Mouse (Mus musculus) MN1 (cell line): ENCODE measurements around the gene Pcdh9.

ENCODE experiments used
- DNase-seq: peaks from one replicate; pipeline ENCODE4 v3.0.0-alpha.2; 2016; ENCODE audit warnings: low spot score

Gene Pcdh9

GRCm38 (mm10) chr14:93168367-93168766, 722.1 kb downstream of the Pcdh9 start:
- DNase-seq = no peak

- no peak for DNase-seq
These were observed 747.1 kb downstream of the Pcdh9 start for GRCm38 (mm10) chr14:93143414-93143813.

- DNase-seq = no peak
These were observed 748.4 kb downstream of the Pcdh9 start for GRCm38 (mm10) chr14:93142076-93142475.

- DNase-seq = no peak
These were observed 763.5 kb downstream of the Pcdh9 start for GRCm38 (mm10) chr14:93126993-93127392.

- no peak for DNase-seq
These were observed 787.7 kb downstream of the Pcdh9 start for GRCm38 (mm10) chr14:93102755-93103154.

GRCm38 (mm10) chr14:93095081-93095480, 795.4 kb downstream of the Pcdh9 start:
- DNase-seq = no peak

- no peak for DNase-seq
These were observed 797.7 kb downstream of the Pcdh9 start for GRCm38 (mm10) chr14:93092806-93093205.

GRCm38 (mm10) chr14:93085646-93086045, 804.8 kb downstream of the Pcdh9 start:
- no peak for DNase-seq

- no peak for DNase-seq
These were observed 807.3 kb downstream of the Pcdh9 start for GRCm38 (mm10) chr14:93083140-93083539.

- DNase-seq = no peak
These were observed 809.6 kb downstream of the Pcdh9 start for GRCm38 (mm10) chr14:93080910-93081309.

- no peak for DNase-seq
These were observed 814.7 kb downstream of the Pcdh9 start for GRCm38 (mm10) chr14:93075761-93076160.

- DNase-seq = no peak
These were observed 818.1 kb downstream of the Pcdh9 start for GRCm38 (mm10) chr14:93072346-93072745.

- DNase-seq = no peak
These were observed 820.3 kb downstream of the Pcdh9 start for GRCm38 (mm10) chr14:93070140-93070539.

- DNase-seq = no peak
These were observed 822.8 kb downstream of the Pcdh9 start for GRCm38 (mm10) chr14:93067411-93068336.

- no peak for DNase-seq
These were observed 823.6 kb downstream of the Pcdh9 start for GRCm38 (mm10) chr14:93066732-93067410.

- DNase-seq = no peak
These were observed 828.5 kb downstream of the Pcdh9 start for GRCm38 (mm10) chr14:93061824-93062620.

- DNase-seq = no peak
These were observed 831.7 kb downstream of the Pcdh9 start for GRCm38 (mm10) chr14:93058799-93059198.

GRCm38 (mm10) chr14:93055997-93056396, 834.5 kb downstream of the Pcdh9 start:
- DNase-seq = no peak

GRCm38 (mm10) chr14:93040591-93040990, 849.9 kb downstream of the Pcdh9 start:
- DNase-seq = no peak

- no peak for DNase-seq
These were observed 850.9 kb downstream of the Pcdh9 start for GRCm38 (mm10) chr14:93039326-93040221.
